Mouse (Mus musculus) liver, adult 2 months (tissue): ENCODE measurements at regions not wholly inside any gene's neighbourhood (a gene's known extent, or its start where the extent isn't known, plus 50 kb on each side); places are given as distances from the start of the nearest gene placed in this dataset.

ENCODE experiments used
- CTCF ChIP-seq: fragments of 200-500 bp; IDR thresholded peaks from 2 replicates; pipeline ENCODE4 v1.5.1; 2011; ENCODE audit warnings: low read depth, low read length, control low read depth
- POLR2A ChIP-seq: fragments of 200-500 bp; IDR thresholded peaks from 2 replicates; pipeline ENCODE4 v1.6.1; 2011; ENCODE audit warnings: low read length, control low read depth; ENCODE audit not compliant: insufficient read depth; ENCODE audit errors: extremely low read depth

DNA sequence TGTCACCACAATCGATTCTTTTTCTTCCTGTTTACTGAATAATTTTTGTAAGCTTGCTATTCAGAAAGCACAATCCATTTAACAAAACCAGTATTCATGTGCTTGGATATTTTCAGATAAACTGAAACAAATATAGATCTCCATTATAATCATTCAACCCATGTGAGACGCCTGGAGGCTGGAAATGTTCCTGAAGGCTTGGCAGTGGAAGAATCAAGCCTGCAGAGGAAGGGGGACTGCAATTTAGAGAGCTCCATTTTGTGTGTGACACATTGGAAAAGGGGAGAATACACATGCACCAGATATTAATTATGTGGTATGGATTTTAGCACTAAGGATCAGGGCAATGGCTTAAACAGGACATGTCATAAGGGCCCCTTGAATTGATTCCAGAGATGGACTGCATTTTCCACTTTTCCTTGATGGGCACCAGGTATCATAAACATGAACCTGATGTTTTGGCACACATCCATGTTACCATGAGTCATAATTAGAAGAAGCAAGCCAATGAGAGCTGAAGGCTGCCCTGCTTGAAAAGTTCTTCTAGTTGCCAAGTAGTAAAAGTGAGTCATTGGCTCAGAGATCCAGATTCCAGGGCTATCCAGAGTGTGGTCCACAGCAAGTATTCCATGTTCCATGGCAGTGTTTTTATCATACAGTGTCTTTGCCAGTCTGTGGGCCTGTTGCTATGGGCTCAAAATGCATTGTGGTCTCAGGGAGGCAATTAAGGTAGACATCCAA lies 282.8 kb downstream of the Impad1 start:
- TF ChIP-seq CTCF (no peak), POLR2A (no peak)
